Mouse (Mus musculus) embryo, embryonic 11.5 days (tissue): ENCODE results near the gene Spg21.

Experiments
- DNase-seq: peaks from one replicate; pipeline ENCODE4 v3.0.0-alpha.2; 2012; ENCODE audit warnings: low read depth, low spot score

The Spg21 gene

DNA sequence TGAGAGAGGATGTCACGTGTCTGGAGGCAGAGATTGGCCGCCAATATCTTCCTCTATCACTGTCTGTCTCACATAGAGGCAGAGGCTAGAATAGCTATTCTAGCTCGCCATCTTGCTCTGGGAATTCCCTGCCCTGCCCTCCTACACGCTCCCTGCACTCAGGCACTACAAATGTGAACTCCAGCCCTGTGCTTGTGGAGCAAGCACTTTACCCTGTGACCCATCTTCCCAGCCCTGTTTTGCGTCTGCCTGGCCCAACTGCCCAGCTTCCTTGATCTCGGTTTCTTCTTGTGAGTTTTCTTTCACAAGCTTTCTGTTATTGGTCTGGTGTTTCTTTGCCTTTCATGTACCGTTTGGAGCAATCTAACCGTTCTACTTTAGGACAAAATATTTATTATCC is 18.4 kb downstream of the Spg21 start:
- no peak for DNase-seq

DNA sequence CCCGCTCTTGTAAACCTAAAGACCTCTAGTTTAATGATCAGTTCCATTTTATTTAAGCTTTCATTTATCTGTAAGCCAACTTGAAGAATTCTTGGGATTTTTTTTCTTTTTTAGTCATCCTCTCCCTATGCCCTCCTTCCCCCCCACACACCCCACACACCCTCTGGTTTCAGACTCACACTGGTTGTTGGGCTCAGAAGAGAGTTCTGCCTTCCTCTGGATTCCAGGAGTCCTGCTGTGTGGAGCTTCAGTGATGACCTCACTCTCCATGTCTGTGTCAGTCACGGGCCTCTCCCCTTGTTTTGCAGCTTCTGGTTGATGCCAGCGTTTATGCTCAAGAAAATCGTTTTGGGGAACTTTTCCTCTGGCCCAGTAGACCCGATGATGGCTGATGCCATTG is 19.3 kb downstream of the Spg21 start:
- no peak for DNase-seq

GRCm38 (mm10) chr9:65491476-65491875 is 30.7 kb downstream of the Spg21 start:
- no peak for DNase-seq

DNA sequence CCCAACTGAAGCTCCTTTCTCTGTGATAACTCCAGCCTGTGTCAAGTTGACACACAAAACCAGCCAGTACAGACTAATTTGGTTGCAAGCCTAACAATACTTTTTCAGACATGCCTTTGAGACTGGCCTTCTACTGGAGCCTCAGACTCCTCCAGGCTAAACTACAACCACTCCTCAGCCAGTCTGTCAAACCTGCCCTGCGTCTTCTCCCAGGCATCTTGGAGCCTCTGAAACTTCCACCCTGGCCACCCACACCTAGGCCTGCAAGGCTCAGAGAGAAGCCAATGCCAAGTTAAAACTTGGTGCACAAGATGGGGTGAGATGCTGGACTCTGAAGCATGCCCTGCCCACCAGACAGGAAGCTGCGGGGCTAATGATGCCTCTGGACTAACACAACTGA is 31.6 kb downstream of the Spg21 start:
- no peak for DNase-seq

DNA sequence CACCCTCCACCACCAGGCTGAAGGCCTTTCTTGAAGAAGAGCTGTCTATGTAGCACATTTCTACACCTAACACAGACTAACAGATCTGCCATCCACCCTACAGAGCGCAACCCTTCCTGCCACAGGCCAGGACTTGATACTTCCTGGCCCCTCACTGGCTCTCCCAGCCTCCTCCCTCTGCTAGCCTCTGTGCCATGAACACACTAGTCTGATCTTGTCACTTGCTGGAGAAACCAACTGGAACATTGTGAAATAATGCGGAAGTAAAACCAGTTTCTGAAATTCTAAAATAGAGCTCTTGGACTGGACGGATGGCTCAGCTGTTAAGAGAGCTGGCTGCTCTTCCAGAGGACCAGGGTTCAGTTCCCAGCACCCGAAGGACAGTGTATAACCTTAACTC is 32.1 kb downstream of the Spg21 start:
- no peak for DNase-seq

DNA sequence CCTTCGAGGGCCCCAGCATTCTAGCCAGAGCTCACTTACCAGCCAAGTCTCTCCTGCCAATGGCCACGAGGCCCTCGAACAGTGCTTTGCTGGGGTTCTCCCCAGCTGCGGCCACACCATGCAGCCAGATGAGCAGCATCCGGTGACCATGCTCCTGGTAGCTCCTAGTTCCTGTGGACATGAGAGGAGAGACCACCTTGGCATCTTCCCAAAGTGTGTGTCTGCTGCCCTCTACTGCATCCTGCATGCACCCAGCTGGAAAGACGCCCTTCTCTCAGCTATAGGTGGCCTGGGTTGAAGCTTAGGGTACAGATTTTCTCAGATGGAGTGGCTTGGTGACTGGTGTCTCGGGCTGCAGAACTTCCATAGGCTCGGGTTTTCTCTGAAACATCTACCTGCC is 41.4 kb downstream of the Spg21 start:
- DNase-seq = no peak

GRCm38 (mm10) chr9:65502721-65503505 is 42.2 kb downstream of the Spg21 start:
- no peak for DNase-seq

DNA sequence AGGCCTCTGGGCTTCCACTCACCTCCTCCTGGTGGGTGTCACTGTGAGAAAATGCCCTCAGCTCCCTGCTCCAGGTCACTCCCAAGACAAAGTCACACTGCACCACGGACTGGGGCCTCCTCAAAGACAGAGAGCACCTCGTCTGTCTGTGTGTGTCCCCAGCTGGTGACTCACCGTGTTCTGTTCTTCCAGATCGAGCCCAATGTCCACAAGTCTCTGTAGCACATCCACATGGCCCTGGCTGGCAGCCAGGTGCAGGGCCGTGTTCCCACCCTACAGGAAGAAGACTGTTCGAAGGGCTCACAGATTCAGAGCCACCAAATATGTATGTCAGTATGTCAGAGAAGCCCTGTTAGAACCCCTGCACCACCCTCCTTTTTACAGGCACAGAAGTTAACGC is 47.7 kb downstream of the Spg21 start:
- DNase-seq = no peak

GRCm38 (mm10) chr9:65512520-65512919 is 51.8 kb downstream of the Spg21 start:
- DNase-seq = no peak

GRCm38 (mm10) chr9:65514431-65514830 is 53.7 kb downstream of the Spg21 start:
- no peak for DNase-seq

- DNase-seq = no peak
These were observed 54.1 kb downstream of the Spg21 start for GRCm38 (mm10) chr9:65514851-65515261.

- DNase-seq = no peak
These were observed 59.2 kb downstream of the Spg21 start, which contains the start of gene Ankdd1a for GRCm38 (mm10) chr9:65519807-65520504. Ankdd1a (minus strand) TSS chr9:65520193.

GRCm38 (mm10) chr9:65520505-65520876 is 59.7 kb downstream of the Spg21 start:
- no peak for DNase-seq

GRCm38 (mm10) chr9:65523611-65524364 is 63.0 kb downstream of the Spg21 start:
- peak; percentile 69 for DNase-seq

DNA sequence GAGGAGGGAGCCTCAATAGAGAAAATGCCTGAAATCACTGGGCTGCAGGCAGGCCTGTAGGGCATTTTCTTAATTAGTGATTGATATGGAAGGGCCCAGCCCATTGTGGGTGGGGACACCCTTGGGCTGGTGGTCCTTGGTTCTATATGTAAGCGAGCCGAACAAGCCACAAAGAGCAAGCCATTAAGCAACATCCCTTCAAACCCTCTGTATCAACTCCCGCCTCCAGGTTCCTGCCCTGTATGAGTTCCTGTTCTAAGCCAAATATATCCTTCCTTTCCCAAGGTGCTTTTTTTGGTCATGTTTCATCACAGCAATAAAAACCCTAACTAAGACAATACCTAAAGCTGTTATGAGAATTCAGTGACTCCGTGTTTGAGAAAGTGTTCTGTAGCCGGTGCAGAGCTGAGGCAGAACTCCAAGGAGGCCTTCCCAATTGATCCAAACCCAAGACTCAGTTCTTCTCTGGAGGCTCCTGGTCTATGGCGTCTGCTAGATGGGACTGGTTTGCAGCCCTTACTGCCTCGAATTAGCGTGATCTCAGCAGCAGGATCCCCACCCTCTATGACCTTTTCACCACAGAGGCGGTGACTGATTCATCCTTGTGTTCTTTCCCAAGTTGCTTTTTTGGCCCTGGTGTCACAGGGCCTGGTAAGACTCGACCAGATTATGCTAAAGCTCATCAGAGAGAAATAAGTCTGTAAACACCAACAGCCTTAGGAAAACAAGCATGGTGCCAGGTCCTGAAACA is 64.9 kb downstream of the Spg21 start:
- DNase-seq = no peak

- no peak for DNase-seq
These were observed 67.8 kb downstream of the Spg21 start for GRCm38 (mm10) chr9:65528417-65529038.

GRCm38 (mm10) chr9:65529659-65530058 is 68.9 kb downstream of the Spg21 start:
- DNase-seq = no peak

GRCm38 (mm10) chr9:65531283-65531682 is 70.5 kb downstream of the Spg21 start:
- no peak for DNase-seq

GRCm38 (mm10) chr9:65532986-65533385 is 72.2 kb downstream of the Spg21 start:
- DNase-seq = no peak

GRCm38 (mm10) chr9:65534111-65534510 is 73.4 kb downstream of the Spg21 start:
- no peak for DNase-seq

DNA sequence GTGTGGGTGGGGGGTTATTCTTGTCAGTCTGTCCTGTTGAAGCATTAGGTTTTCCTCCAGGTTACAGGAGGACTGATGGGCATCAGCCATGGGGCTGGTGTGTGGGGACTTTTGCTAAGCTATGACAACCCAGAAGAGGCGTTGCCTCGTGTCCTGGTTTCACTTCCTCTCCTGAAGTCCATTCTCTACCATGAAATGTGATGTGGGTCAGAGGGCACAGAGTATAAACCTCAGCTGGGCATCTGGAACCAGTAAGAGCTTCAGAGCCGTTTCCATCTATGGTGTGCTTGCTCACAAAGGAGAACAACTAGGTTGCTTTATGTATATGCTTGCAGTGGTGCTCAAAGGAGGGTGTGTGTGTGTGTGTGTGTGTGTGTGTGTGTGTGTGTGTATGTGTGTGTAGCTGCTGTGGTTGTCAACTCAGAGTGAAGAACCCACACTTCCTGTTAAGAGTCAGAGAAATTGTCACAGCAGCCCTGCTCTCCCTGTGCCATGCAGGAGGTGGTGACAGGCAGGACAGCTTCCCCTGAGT is 74.5 kb downstream of the Spg21 start:
- DNase-seq = no peak
